Mouse (Mus musculus) gastrocnemius, postnatal 10 days (tissue): Measurements from ENCODE around the gene Tub. TPM values are rescaled to one million over a fixed set of nuclear protein-coding genes. Genes with fewer than 3 reads are reported as not detected.

Source experiments
- DNase-seq: peaks from one replicate; pipeline ENCODE4 v3.0.0; 2021; ENCODE audit warnings: mixed read lengths
- total RNA-seq, 2 experiments: library from RNA; stranded (reverse); gene quantifications; 2 replicates each; pipeline ENCODE4 v1.2.3; 2021

The Tub gene
- total RNA-seq, 2 experiments from 2014 or later, result 1.9 to 3.0 TPM

DNA sequence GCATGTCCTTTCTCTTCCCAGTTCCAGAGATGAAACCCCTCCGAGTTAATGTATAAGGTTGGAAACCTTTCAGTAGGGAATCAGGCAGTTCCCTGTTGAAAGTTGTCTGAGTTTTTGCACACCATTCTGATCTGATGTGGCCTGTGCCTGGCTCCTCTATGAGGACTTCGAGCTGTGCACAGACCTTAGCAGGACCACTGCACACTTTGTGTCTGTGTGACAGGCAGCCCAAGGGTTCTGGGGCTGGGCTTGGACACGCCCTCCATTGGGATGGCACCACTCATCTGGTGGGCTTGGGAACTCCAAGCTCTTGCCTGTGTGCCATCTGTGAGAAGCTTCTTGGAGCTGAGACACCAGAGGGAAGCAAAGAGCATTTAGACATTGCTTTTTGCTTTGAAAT lies 81.2 kb downstream of the Tub start:
- DNase-seq, result no peak

DNA sequence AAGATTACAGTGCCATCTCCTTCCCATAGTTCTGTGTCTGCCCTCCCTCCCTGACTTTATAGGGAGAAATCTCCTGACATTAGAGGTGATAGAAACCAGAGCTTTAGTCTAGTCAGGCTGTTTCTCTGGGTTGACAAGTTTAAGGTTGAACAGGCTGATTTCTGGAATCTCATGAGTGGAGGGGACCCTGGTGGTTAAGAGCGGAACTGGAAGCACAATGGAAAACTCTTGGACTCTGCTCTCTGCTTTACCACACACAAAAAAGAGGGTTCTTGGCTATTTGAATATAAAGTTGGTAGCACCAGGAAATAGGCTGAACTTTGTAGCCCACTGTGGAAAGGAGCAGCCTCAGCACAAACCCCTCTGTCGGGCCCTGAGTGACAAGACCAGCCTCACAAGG lies 81.9 kb downstream of the Tub start:
- no peak for DNase-seq

DNA sequence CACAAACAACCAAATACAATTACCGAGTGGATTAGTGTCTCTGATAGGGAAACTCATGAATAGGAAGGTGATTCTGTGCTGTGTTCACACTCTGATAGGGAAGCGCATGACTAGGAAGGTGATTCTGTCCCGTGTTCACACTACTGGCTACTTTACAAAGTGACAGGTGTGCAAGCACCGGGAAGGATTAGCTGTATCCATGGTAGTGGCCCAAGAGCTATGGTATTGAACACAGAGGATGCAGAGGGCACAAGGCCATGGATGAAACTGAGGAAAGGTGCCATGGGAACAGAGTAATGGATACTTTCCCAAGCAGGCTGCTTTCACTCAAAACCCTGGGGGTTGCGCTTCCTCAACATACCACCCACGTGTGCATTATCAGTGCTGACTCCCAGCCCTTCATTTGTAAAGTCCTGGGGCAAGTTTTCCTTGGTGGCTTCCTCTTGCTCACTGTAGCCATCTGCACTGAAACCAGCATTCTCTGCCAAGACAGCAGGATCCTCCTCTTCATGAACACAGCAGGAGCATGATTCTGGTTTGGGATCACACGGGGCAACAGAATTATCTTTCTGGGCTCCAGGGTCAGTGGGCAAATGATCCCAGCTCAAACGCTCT lies 88.1 kb downstream of the Tub start:
- no peak for DNase-seq

DNA sequence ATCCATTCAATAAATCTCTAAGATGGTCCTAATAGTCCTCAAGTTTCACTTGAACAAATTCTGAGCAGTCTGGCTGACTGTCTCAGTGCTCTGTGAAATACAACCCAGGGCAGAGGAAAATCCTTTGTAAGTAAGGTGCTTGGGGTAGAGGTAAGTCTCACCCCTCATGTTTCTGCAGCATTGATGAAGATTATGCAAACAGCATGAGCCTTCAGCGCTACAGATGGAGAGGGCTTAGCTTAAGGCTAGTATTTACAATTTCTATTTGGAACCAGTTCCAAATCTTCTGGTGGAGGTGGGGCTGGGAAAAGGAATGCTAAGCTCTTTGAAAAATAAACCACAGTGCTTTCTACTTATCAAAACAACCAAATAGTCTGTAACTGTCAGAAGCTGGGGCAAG lies 88.8 kb downstream of the Tub start:
- no peak for DNase-seq

DNA sequence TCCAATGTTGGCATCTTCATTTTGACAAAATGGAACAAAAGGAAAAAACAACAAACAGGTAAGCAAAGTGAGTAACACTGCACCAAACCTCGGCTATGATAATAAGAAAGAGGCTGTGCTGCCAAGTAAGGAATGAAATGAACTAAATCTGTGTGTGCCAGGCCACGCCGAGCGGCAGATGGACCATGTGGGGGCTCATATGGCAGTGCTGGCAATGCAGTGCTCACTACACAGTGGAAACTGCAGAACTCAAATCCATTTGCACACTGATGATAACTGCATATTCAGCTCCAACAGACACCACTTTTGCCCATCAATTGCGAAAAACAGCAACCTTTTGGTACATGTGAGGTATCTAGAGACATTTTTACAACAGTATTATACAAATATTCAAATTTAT lies 89.3 kb downstream of the Tub start:
- DNase-seq, result no peak

DNA sequence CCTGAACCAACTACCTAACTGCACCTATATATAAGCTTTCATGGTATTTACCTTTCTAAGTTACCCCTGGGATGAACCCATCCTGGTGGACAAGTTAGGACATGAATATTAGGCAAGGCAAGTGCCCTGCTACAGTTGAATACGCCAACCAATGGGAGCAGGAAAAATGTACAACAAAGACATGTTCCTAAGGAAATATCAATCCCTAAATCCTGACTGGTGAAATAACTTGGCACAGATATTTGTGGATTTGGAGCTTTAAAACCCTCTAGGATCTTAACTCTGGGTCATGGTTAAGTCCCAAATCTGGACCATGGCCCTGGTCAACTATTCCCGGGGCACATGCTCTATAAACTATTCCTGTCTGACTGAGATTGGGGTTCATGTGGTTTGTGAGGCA lies 95.7 kb downstream of the Tub start:
- DNase-seq, result no peak

DNA sequence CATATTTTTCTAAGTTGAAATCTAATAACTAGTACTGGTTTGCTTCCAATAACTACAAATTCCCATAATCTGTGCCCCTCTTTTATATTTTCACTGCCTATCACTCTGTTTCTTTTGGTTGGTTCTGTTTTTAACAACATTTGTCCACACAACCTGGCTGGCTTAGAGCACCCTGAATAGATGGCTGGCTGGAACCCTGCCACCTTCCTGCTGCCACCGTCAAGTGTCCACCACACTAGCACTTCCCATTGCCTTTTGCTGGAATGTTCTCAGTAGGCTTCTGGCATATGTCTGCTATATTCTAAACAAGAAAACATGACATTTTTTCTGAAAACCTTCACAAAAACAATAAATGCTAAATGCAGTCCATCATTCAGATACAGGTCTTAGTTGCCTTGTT lies 100.7 kb downstream of the Tub start:
- no peak for DNase-seq

DNA sequence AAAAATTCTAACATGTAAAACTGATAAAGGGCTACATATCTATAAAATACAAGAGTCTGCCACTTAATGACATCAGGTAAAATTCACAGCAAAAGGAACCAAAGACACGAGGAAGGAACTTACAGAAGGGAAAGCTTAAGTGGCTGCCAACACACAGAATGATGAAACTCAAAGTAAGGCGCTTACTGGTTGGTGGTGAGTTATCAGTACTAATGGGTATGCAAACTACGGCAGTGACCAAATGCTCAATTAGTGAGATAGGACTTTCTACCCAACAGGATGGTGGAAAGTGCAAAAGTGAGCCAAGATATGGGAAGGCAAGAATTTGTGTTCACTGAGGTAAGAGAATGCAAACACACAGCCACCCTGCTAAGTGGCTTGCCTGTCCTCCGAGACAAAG lies 109.4 kb downstream of the Tub start:
- no peak for DNase-seq

DNA sequence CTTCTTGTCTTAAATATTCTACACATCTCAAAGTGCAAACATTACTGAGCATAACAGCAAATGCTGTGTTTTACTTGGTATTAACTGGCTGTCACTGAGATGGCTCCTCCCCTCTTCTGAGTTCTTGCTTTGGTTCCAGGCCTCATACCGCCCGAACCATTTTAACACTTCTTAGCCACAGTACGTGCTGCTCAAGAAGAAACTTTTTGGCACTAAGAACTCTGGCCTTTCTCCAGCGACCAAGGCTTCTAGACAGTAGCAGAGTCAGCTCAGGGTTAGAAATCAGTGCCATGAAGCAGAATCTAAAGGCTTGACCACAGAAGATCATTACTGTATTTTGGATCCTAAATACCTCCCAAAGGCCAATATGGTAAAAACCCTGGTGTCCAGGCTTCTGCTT lies 119.5 kb downstream of the Tub start:
- no peak for DNase-seq

DNA sequence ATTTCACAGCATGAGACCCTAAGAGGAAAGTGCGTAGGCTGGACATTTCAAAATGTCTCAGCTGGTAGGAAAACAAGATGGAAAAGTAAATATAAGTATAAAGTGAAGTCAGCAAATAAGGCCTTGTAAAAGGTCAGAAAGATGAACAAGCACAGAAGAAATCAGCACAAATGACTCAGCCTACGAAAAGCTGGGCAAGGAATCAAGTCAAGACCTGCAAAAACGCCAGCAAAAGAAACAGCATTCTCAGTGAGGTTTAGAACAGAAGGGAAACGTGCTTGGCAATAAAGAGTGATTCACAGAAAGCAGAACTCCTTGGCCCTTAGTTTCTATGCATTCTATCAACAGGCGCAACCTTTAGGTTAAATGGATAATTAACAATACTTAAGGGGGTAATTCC lies 122.2 kb downstream of the Tub start:
- no peak for DNase-seq

DNA sequence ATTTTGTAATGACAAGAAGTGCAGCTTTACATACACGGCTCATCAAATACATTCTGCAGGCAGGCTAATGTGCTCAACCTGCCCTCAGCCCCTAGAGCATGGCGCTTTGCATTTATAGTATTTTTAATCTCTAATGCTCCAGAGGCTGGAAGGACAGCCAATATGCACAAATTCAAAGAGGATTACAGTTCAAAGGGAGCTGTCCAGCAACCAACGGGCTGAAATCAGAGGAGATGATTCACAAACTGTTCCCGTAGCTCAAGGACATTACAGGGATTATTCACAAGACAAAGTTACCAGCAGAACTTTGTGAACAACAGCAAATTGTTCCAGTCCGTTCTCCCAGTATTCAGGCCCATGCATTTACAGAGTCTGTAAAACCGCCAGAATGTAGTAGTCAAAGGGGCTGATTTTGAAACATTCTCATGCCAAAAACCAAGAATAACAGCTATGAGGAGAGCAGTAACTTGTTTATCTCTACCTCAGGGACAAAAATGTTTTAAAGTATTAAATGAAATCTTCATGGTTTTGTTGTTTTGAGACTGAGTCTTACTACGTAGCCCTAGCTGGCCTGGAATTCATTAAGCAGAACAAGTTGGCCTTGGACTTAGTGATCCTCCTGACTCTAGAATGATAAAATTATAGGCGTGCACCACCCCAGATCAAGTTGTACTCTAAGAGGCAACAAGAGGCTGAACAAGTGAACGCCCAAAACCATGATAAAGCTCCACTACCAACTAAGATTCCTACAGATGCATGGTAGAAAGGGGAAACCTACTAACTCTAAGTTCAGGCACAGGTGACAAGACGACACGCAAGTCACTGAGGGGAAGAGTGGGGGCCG lies 132.4 kb downstream of the Tub start:
- DNase-seq, result peak; percentile 32

DNA sequence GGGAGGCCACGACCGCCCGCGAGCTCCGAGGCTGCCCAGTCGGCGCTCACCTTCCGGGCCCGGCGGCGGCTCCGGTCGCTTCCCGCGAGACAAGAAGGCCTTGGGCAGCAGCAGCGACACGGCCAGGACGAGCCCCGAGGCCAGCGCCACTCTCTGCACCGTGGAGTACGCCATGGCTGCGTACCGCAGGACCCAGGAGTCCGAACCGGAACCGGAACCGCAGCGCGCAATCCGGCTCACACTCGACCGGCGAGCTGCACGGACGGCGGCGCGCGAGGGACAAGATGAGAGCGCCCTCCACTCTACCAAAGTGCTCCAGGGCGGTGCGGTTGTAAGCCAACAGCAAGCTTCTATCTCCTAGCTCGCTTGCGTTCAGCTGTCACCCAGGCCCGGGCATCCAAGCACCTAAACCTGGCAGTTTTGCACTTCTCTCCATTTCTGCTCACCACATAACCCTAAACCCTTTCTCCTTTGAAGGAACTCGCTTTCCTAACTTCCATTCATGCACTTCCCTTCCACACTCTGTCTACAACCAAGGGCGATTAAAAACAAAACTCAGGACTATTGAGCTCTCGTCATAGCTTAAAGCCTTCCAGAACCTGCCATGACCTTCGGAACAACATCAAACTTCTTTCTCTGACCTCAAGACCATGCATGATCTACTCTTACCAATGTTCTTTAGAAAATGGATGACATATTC lies 133.1 kb downstream of the Tub start, which contains the start of gene Ric3:
TSS of gene Ric3 (minus strand) at position 219 of the 700 bp plus-strand sequence.
- DNase-seq, result peak; percentile 14

DNA sequence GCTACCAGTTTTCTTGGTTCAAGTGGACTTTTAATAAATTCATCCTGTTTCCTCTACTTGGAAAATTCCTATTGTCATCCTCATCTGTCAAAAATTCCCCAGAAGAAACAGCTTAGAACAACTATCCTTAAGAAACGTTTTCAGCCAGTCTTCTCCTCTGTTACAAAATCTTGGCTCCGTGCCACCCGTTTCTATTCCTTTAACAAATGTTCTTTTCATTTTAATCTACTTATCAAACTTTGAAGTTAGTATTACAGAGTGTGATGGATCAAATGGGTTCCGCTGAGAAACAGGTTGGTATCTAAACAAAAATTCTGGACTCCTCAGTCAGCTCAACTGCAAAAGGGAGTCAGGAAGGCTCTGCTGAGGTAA lies 133.7 kb downstream of the Tub start:
- DNase-seq, result no peak

Other genes starting within 250 kb of the Tub start
- not detected for gene Olfr512, start 237.0 kb upstream of the Tub start, total RNA-seq
- gene Olfr513, start 199.4 kb upstream of the Tub start, total RNA-seq, result not detected
- gene Olfr514, start 124.3 kb upstream of the Tub start, total RNA-seq, result not detected
- not detected for gene Olfr516, start 99.8 kb upstream of the Tub start, total RNA-seq
- gene Olfr517, start 78.0 kb upstream of the Tub start, total RNA-seq, result not detected
- not detected for gene Olfr518, start 65.3 kb upstream of the Tub start, total RNA-seq
- not detected for gene Olfr519, start 55.9 kb upstream of the Tub start, total RNA-seq
- gene Nlrp10, start 20.2 kb upstream of the Tub start, total RNA-seq, result under 1 TPM; 0.68 to 0.79 TPM
- gene Eif3f, start 15.9 kb upstream of the Tub start, total RNA-seq, result 100 to 1,000 TPM; 121 to 122 TPM
- 1 to 10 TPM; 1.1 to 1.4 TPM for gene Ric3, start 133.0 kb downstream of the Tub start, total RNA-seq
- gene Lmo1, start 224.9 kb downstream of the Tub start, total RNA-seq, result 1 to 10 TPM; 4.5 to 4.7 TPM